Mouse (Mus musculus): ENCODE results near the gene Sema4d. TPM values are rescaled to one million over a fixed set of nuclear protein-coding genes. Genes with fewer than 3 reads are reported as not detected.

Gene Sema4d
- polyA plus RNA-seq, 1 experiment from 2014 or later, result 7.1 TPM

DNA sequence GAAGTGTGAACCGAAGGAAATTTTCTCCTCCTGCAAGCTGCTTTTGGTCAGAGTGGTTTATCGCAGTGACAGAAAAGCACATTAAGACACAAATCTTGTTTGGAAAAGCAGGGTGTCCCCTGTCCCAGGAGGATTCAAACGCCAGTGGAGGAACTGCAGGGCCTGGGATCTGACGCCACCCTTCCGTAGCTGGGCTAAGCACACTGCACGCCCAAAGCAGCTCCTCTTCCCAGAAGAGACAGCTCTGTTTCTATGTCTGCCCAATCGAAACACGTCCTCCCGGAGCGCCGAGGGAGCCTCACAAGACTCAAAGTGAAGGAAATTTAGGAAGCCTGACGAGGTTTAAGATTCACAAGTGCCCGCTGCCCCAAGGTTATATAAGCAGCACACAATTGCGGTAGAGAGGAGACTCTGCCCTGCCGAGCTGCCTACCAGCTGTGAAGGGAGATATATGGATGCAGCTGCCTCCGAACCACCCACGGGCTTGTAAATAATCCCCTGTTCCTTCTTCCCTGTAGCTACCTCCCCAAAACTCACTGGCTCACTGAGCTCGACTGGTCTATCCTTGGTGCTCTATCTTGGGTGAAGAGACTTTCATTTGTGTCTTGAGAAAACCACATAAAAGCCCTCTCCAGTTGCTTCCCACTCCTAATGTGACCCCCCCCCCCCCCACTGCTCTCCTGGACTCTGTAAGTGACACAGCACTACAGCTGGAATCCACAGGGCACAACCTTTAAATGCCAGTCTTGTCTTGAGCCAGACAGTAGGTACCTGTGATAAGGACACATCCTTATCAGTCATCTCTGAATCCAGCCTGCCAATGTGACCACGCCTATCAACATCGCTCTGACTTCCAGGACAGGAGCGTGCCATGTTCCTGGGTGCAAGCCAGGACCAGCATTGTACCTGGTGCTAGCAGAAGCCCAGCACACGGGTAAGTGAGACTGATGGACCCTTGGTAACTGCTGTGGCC, 87.4 kb downstream of the Sema4d start:
- no peak overlapping the region for H3K4me2 ChIP-seq (replicated peaks)
- 78% methylated on average over 22 of the region's 22 CpGs for WGBS
- ATAC-seq, result no peak

DNA sequence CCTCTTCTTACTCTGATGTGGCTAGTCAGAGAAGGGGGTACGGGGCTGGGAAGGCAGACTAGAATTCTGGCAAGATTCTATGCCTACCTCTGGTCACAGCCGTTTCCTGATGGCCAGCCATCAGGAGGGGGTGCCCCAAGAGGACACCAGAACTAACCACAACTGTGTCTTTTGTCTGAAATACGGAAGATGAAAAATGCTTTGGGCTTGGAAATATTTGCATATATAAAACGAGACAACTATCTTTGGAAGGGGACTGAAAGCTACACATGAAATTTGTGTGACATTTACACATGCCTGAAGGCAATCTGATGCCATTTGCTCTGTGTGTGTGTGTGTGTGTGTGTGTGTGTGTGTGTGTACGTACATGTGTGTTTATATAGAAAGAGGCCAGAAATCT, 89.7 kb downstream of the Sema4d start:
- Histone ChIP-seq H3K27ac (no peak overlapping the region), H3K4me2 (replicated peaks) (no peak overlapping the region), H3K27me3 (no peaks in the 10 kb centered on the region), H3K9ac (replicated peaks) (no peak overlapping the region), H3K36me3 (peaks cover 9% of the 10 kb centered on the region), H3K4me3 (replicated peaks) (no peak overlapping the region), H3K4me1 (replicated peaks) (no peaks in the 10 kb centered on the region), H3K9me3 (no peaks in the 10 kb centered on the region)
- no peak for ATAC-seq
- 88% methylated on average over 5 of the region's 5 CpGs for WGBS

More for the DNA sequence above, 87.4 kb downstream of the Sema4d start:
- H3K27ac ChIP-seq, result no peak overlapping the region
- peaks cover 12% of the 10 kb centered on the region for H3K36me3 ChIP-seq
- no peak overlapping the region for H3K9ac ChIP-seq (replicated peaks)
- H3K4me3 ChIP-seq (replicated peaks), result no peak overlapping the region
- H3K9me3 ChIP-seq, result no peaks in the 10 kb centered on the region
- H3K4me1 ChIP-seq (replicated peaks), result no peaks in the 10 kb centered on the region
- H3K27me3 ChIP-seq, result no peaks in the 10 kb centered on the region

DNA sequence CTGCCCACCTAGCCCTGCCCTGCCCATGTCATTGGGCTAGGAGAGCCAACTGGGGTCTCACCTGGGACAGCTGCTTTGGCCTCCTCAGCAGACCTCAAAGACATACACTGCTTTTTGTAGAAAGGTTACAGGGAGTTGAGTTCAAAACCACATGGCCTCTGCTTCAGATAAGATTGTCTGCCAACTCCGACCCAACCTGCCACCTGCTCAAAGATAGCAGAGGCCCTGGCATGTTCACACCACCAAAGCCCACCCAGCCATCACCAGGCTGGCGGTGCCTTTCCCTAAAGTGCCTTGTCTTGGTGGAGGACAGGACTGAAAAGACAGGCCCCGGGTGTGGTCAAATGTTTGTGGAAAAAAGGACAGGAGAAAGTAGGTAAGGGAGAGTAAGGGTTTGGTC, 95.2 kb downstream of the Sema4d start:
- whole genome bisulfite sequencing, result 92% methylated on average over 3 of the region's 3 CpGs
- Histone ChIP-seq H3K27me3 (no peaks in the 10 kb centered on the region), H3K4me1 (replicated peaks) (no peaks in the 10 kb centered on the region), H3K4me2 (replicated peaks) (no peak overlapping the region), H3K9me3 (no peaks in the 10 kb centered on the region), H3K4me3 (replicated peaks) (no peak overlapping the region), H3K9ac (replicated peaks) (no peak overlapping the region), H3K27ac (no peak overlapping the region), H3K36me3 (peaks cover 9% of the 10 kb centered on the region)
- ATAC-seq, result no peak

DNA sequence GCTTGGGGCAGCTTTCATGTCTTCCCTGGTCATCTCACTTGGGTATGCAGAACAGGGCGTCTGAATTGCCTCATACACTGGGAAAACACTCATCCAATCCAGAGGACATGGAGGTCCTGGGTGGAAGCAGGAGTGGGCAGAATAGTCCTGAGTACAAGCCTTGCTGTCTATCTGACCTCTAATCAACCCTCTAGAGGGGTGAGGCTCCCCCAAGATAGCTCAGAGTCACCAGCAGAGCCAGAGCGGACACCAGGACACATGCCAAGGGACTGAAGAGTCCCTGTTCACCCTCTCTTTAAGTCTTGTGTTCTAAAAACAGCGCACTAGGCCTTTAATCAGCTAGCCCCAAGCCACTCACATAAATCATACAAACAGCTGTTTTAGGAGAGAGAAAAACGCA, 95.7 kb downstream of the Sema4d start:
- Histone ChIP-seq H3K36me3 (peaks cover 8% of the 10 kb centered on the region), H3K9ac (replicated peaks) (no peak overlapping the region), H3K9me3 (no peaks in the 10 kb centered on the region), H3K4me1 (replicated peaks) (no peaks in the 10 kb centered on the region), H3K27me3 (no peaks in the 10 kb centered on the region), H3K4me3 (replicated peaks) (no peak overlapping the region), H3K27ac (no peak overlapping the region), H3K4me2 (replicated peaks) (no peak overlapping the region)
- WGBS, result 85% methylated on average over 4 of the region's 4 CpGs
- ATAC-seq, result no peak

DNA sequence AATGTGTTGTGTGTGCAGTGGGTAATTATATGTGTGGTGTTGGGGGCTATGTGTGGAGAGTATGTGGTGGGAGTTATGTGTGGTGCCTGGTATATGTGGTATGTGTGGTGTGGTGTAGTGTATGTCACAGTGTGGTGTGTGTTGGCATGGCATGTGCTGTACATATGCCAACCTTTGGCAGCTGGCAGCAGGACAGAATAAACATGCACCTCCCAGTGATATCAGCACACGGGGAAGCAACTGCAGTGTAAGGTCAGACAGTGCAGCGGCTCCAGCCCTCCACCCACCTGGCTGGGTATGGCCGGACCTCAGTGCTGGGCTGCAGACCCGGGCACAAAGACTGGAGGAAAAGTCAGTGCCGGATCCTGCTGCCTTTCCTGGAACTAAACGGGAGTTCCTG, 96.1 kb downstream of the Sema4d start:
- no peak overlapping the region for H3K4me3 ChIP-seq (replicated peaks)
- H3K9me3 ChIP-seq, result no peaks in the 10 kb centered on the region
- no peak overlapping the region for H3K4me2 ChIP-seq (replicated peaks)
- peak; percentile 50; the same call in 1 of the 2 replicates for ATAC-seq
- H3K9ac ChIP-seq (replicated peaks), result no peak overlapping the region
- no peak overlapping the region for H3K27ac ChIP-seq
- 88% methylated on average over 6 of the region's 6 CpGs for WGBS
- peaks cover 5% of the 10 kb centered on the region for H3K36me3 ChIP-seq
- no peaks in the 10 kb centered on the region for H3K4me1 ChIP-seq (replicated peaks)
- no peaks in the 10 kb centered on the region for H3K27me3 ChIP-seq

DNA sequence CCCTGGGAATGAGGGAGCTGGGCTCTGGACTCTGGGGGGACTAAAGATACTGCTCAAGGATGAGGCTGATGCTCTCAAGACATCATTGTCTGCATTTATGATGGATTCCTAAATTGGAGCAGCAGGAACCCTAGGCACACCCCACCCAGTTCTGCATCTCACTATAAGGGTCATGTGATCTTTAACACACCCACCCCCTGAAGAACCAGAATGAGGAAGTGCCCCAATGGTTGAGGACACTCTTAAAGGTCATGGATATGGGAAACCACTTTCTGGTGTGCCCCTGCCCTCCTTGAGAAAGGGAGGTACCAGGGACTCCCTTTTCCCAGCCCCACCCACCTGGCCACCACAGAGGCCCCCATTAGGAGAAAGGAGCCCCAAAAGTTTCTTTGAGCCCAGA, 97.1 kb downstream of the Sema4d start:
- H3K9me3 ChIP-seq, result no peaks in the 10 kb centered on the region
- no peak overlapping the region for H3K4me3 ChIP-seq (replicated peaks)
- ATAC-seq, result no peak
- H3K27me3 ChIP-seq, result no peaks in the 10 kb centered on the region
- peaks cover 4% of the 10 kb centered on the region for H3K36me3 ChIP-seq
- no peak overlapping the region for H3K9ac ChIP-seq (replicated peaks)
- H3K4me1 ChIP-seq (replicated peaks), result no peaks in the 10 kb centered on the region
- no peak overlapping the region for H3K27ac ChIP-seq
- H3K4me2 ChIP-seq (replicated peaks), result no peak overlapping the region

DNA sequence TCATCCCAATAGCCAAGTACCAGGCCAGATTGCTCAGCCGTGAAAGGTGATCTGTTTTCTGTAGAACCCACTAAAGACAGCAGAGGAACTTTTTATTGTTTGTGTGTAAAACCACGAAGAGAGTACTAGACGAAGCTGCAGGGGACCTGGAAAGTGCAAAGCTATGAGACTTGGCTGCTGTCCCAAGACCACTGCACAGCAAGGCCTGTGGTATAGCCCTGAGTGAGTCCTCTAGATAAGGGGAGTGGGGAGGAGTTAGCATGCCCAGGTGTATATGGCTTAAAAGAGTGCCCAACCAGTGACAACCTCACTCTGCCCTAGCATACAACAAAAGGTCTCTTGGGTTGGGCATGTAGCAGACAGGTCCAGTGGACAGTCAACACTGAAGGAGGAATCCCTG, 104.9 kb downstream of the Sema4d start:
- no peaks in the 10 kb centered on the region for H3K4me1 ChIP-seq (replicated peaks)

DNA sequence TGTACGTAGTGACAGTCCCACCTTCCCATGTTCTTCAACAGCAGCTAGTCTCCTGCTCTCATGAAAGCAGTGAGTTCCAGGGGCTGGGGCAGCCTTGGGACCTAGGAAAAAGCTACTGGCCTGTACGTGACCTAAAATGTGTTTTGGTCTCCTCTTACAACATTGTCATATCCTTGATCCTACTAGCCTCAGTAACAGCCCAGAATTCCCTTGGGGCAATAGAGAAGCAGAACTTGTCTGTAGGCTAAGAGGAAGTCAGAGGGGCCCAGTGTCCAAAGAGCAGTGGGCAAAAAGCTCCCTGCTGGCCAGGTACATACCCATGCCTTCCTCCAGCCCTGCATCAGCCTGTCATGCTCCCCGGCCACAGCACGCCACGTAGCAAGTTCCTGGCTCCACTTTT, 106.6 kb downstream of the Sema4d start:
- no peak overlapping the region for H3K27ac ChIP-seq
- H3K36me3 ChIP-seq, result peaks cover 74% of the 10 kb centered on the region
- H3K4me3 ChIP-seq (replicated peaks), result no peak overlapping the region
- no peak overlapping the region for H3K4me2 ChIP-seq (replicated peaks)
- H3K27me3 ChIP-seq, result no peaks in the 10 kb centered on the region
- no peak overlapping the region for H3K9ac ChIP-seq (replicated peaks)
- WGBS, result 93% methylated on average over 5 of the region's 5 CpGs
- no peak for ATAC-seq
- no peaks in the 10 kb centered on the region for H3K4me1 ChIP-seq (replicated peaks)
- H3K9me3 ChIP-seq, result no peaks in the 10 kb centered on the region

More for the DNA sequence above, 104.9 kb downstream of the Sema4d start:
- no peak overlapping the region for H3K4me3 ChIP-seq (replicated peaks)
- H3K36me3 ChIP-seq, result peaks cover 58% of the 10 kb centered on the region
- H3K9me3 ChIP-seq, result no peaks in the 10 kb centered on the region
- no peak overlapping the region for H3K27ac ChIP-seq
- 50% methylated on average over 3 of the region's 3 CpGs for WGBS
- H3K9ac ChIP-seq (replicated peaks), result no peak overlapping the region
- no peaks in the 10 kb centered on the region for H3K27me3 ChIP-seq
- ATAC-seq, result no peak
- H3K4me2 ChIP-seq (replicated peaks), result no peak overlapping the region

DNA sequence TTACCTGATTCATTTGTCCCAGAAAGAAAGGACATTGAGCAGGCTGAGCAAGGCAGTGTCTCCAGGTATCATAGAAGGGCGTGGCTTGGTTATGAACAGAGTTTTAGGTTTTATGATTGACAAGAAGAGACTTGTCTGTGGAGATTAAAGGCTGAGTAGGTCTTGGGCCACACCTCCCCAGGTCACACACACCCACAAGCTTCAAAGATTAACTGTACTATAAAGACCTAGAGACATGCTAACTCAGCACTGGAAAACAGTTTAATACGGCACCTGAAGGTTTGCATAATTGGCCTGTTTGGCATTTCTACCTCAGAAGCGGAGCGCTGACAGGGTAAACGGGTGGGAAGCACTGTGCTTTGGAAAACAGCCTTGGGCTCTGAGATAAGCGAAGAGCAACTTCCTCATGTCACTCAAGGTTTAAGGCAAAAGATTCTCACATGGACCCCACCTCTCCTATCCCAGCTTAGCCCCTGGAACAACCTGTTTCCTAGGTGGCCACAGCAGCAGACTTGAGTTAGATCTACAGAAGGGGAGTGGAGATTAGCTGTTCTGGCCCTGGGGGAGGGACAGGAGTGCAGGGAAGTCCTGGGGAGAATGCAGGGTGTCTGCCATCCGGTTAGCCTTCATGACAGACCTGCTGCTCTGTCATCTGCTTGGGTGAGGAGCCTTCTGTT, 108.1 kb downstream of the Sema4d start:
- peaks cover 85% of the 10 kb centered on the region for H3K36me3 ChIP-seq

DNA sequence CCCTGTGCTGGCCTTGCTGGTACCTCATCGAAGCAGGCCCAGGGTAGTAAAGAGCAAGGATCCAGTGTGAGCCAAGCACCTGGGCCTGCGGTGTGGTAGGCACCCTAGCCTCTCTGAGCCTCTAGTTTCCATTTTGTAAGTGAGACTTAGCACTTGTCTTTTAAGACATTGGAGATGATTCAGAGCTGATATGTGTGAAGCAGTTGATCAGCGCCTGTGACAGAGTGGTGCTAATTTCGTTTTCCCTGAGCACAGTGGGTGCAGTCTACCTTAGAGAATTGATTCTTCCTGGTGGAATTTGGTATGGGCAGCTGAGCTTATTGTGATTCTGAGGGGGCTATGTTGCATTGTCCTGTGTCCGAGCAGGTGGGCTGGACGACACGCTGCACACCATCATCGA, 111.9 kb downstream of the Sema4d start:
- Histone ChIP-seq H3K36me3 (peaks cover 95% of the 10 kb centered on the region), H3K27me3 (no peaks in the 10 kb centered on the region), H3K4me2 (replicated peaks) (no peak overlapping the region), H3K4me1 (replicated peaks) (no peaks in the 10 kb centered on the region), H3K27ac (no peak overlapping the region), H3K4me3 (replicated peaks) (no peak overlapping the region), H3K9me3 (no peaks in the 10 kb centered on the region), H3K9ac (replicated peaks) (no peak overlapping the region)
- 95% methylated on average over 8 of the region's 8 CpGs for WGBS
- no peak for ATAC-seq

More for the DNA sequence above, 108.1 kb downstream of the Sema4d start:
- Histone ChIP-seq H3K27me3 (no peaks in the 10 kb centered on the region), H3K4me2 (replicated peaks) (no peak overlapping the region), H3K4me1 (replicated peaks) (no peaks in the 10 kb centered on the region), H3K9ac (replicated peaks) (no peak overlapping the region), H3K27ac (no peak overlapping the region), H3K9me3 (no peaks in the 10 kb centered on the region), H3K4me3 (replicated peaks) (no peak overlapping the region)
- WGBS, result 95% methylated on average over 7 of the region's 7 CpGs
- ATAC-seq, result no peak

DNA sequence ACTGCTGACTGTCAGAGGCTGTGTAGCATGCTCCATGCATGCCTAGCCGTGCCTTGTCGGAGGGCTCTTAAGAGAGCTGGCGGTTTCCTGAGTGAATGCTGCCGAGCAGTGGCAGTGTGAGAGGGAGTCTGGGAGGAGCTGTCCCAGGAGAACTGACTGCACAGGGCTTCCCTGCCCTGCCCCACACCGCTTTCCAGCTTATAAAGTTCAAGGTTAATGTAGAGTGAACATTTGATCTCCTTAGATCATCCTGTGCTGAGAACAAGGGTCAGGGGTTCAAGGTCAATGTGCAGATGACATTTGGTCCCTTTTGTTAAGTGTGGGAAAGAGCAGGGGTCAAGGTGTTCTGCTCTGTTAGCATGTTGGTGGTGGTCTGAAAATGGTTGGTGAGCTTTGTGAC, 112.5 kb downstream of the Sema4d start:
- Histone ChIP-seq H3K4me1 (replicated peaks) (no peaks in the 10 kb centered on the region), H3K36me3 (peaks cover 96% of the 10 kb centered on the region), H3K27ac (no peak overlapping the region), H3K9ac (replicated peaks) (no peak overlapping the region), H3K27me3 (no peaks in the 10 kb centered on the region), H3K4me3 (replicated peaks) (no peak overlapping the region), H3K9me3 (no peaks in the 10 kb centered on the region), H3K4me2 (replicated peaks) (no peak overlapping the region)
- 87% methylated on average over 5 of the region's 5 CpGs for WGBS
- ATAC-seq, result no peak

DNA sequence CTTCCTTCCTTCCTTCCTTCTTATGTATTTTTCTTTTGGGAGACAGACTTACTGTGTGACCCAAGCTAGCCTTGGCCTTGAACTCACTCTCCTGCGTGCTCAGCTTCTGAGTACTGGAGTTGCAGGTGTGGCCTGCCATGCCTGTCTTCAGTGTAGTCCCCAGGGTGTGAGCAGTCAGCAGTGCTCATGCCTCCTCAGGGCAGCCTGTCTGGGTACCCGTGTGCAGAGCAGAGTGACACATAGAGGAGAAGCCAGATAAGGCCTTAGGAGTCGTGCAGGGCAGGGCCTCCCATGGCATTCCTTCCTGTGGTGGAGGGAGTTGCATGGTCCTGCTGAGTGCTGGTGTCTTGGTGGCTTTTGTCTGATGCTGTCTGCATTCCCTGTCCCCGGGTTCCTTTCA, 114.2 kb downstream of the Sema4d start:
- Histone ChIP-seq H3K9ac (replicated peaks) (no peak overlapping the region), H3K4me2 (replicated peaks) (no peak overlapping the region), H3K27ac (no peak overlapping the region), H3K9me3 (no peaks in the 10 kb centered on the region), H3K4me1 (replicated peaks) (no peaks in the 10 kb centered on the region), H3K4me3 (replicated peaks) (no peak overlapping the region), H3K36me3 (peaks cover 97% of the 10 kb centered on the region), H3K27me3 (no peaks in the 10 kb centered on the region)
- ATAC-seq, result no peak
- WGBS, result 92% methylated on average over 4 of the region's 4 CpGs

Measured in midbrain, embryonic 13.5 days (tissue).